Mouse (Mus musculus): Measurements from ENCODE around the gene Vwa3a.

Vwa3a gene

GRCm38 (mm10) chr7:120746821-120747220 is 7.7 kb downstream of the Vwa3a start:
- DNase-seq (ENCODE audit: low read depth, low spot score), result no peak

- no peak for DNase-seq (ENCODE audit: low read depth, low spot score)
Observed at GRCm38 (mm10) chr7:120748478-120748877, 9.4 kb downstream of the Vwa3a start.

GRCm38 (mm10) chr7:120751330-120751729 is 12.2 kb downstream of the Vwa3a start:
- DNase-seq (ENCODE audit: low read depth, low spot score), result no peak

- DNase-seq (ENCODE audit: low read depth, low spot score), result no peak
Observed at GRCm38 (mm10) chr7:120751906-120752305, 12.8 kb downstream of the Vwa3a start.

- DNase-seq (ENCODE audit: low read depth, low spot score), result peak; percentile 56
Observed at GRCm38 (mm10) chr7:120754671-120755070, 15.6 kb downstream of the Vwa3a start.

GRCm38 (mm10) chr7:120767369-120767768 is 28.3 kb downstream of the Vwa3a start:
- DNase-seq (ENCODE audit: low read depth, low spot score), result no peak

GRCm38 (mm10) chr7:120771389-120771788 is 32.3 kb downstream of the Vwa3a start:
- no peak for DNase-seq (ENCODE audit: low read depth, low spot score)

GRCm38 (mm10) chr7:120778012-120778411 is 38.9 kb downstream of the Vwa3a start:
- no peak for DNase-seq (ENCODE audit: low read depth, low spot score)

- DNase-seq (ENCODE audit: low read depth, low spot score), result no peak
Observed at GRCm38 (mm10) chr7:120795544-120795943, 56.4 kb downstream of the Vwa3a start.

GRCm38 (mm10) chr7:120796369-120796768 is 57.3 kb downstream of the Vwa3a start:
- DNase-seq (ENCODE audit: low read depth, low spot score), result no peak

- DNase-seq (ENCODE audit: low read depth, low spot score), result no peak
Observed at GRCm38 (mm10) chr7:120803268-120803667, 64.2 kb downstream of the Vwa3a start.

GRCm38 (mm10) chr7:120809705-120810104 is 70.6 kb downstream of the Vwa3a start:
- no peak for DNase-seq (ENCODE audit: low read depth, low spot score)

- DNase-seq (ENCODE audit: low read depth, low spot score), result no peak
Observed at GRCm38 (mm10) chr7:120811834-120812415, 72.8 kb downstream of the Vwa3a start, which contains the start of gene Gm5737. Gene Gm5737, plus strand, starts transcription at chr7:120812365.

- no peak for DNase-seq (ENCODE audit: low read depth, low spot score)
Observed at GRCm38 (mm10) chr7:120817552-120817951, 78.4 kb downstream of the Vwa3a start.

GRCm38 (mm10) chr7:120819386-120819785 is 80.3 kb downstream of the Vwa3a start:
- no peak for DNase-seq (ENCODE audit: low read depth, low spot score)

GRCm38 (mm10) chr7:120823248-120823647 is 84.1 kb downstream of the Vwa3a start:
- DNase-seq (ENCODE audit: low read depth, low spot score), result no peak

GRCm38 (mm10) chr7:120825097-120825496 is 86.0 kb downstream of the Vwa3a start:
- DNase-seq (ENCODE audit: low read depth, low spot score), result no peak

- no peak for DNase-seq (ENCODE audit: low read depth, low spot score)
Observed at GRCm38 (mm10) chr7:120826408-120826807, 87.3 kb downstream of the Vwa3a start.

- DNase-seq (ENCODE audit: low read depth, low spot score), result peak; percentile 54
Observed at GRCm38 (mm10) chr7:120830431-120831381, 91.6 kb downstream of the Vwa3a start.

- no peak for DNase-seq (ENCODE audit: low read depth, low spot score)
Observed at GRCm38 (mm10) chr7:120834426-120834825, 95.3 kb downstream of the Vwa3a start.

GRCm38 (mm10) chr7:120834863-120835372 is 95.8 kb downstream of the Vwa3a start:
- DNase-seq (ENCODE audit: low read depth, low spot score), result peak; percentile 80
